Mouse (Mus musculus) heart, adult 2 months (tissue): ENCODE measurements around the gene Ocrl. TPM values are rescaled to one million over a fixed set of nuclear protein-coding genes. Genes with fewer than 3 reads are reported as not detected.

ENCODE experiments used
- DNase-seq, 2 experiments: peaks; one replicate each; pipeline ENCODE4 v3.0.0; 2021
- H3K27ac ChIP-seq: fragments of 200-600 bp; 2 replicates; pipeline ENCODE4 v1.8.1; 2022
- H3K27me3 ChIP-seq: fragments of 200-500 bp; 2 replicates; pipeline ENCODE4 v1.6.1; 2012; ENCODE audit warnings: mild to moderate bottlenecking, low read length, inconsistent platforms, mixed read lengths; ENCODE audit not compliant: control insufficient read depth, insufficient read depth
- H3K36me3 ChIP-seq: fragments of 200-500 bp; 2 replicates; pipeline ENCODE4 v1.6.1; 2012; ENCODE audit warnings: low read length, inconsistent platforms; ENCODE audit not compliant: control insufficient read depth, insufficient read depth
- H3K4me1 ChIP-seq: fragments of 200-500 bp; 2 replicates; pipeline ENCODE4 v1.6.1; 2011; ENCODE audit warnings: low read length; ENCODE audit not compliant: control insufficient read depth, insufficient read depth
- H3K4me3 ChIP-seq: fragments of 200-600 bp; 2 replicates; pipeline ENCODE4 v1.8.1; 2022
- H3K79me2 ChIP-seq: fragments of 200-500 bp; replicated peaks from 2 replicates; pipeline ENCODE4 v1.6.1; 2012; ENCODE audit warnings: mild to moderate bottlenecking, inconsistent platforms, low read length, moderate library complexity, mixed read lengths; ENCODE audit not compliant: control insufficient read depth, insufficient read depth
- H3K9ac ChIP-seq: fragments of 200-500 bp; 2 replicates; pipeline ENCODE4 v1.6.1; 2012; ENCODE audit warnings: low read depth, mild to moderate bottlenecking, control low read depth, inconsistent platforms, low read length, mixed read lengths
- CTCF ChIP-seq: fragments of 200-600 bp; IDR thresholded peaks from 2 replicates; pipeline ENCODE4 v1.8.1; 2022; ENCODE audit warnings: antibody characterized with exemption, mild to moderate bottlenecking, moderate library complexity
- EP300 ChIP-seq: fragments of 200-500 bp; IDR thresholded peaks from 2 replicates; pipeline ENCODE4 v1.6.1; 2011; ENCODE audit warnings: low read depth, low read length, control low read depth; ENCODE audit not compliant: insufficient read depth
- POLR2A ChIP-seq: fragments of 200-500 bp; IDR thresholded peaks from 2 replicates; pipeline ENCODE4 v1.6.1; 2011; ENCODE audit warnings: mild to moderate bottlenecking, low read depth, low read length, control low read depth; ENCODE audit not compliant: insufficient read depth
- WGBS: fragments of 180-500 bp; shearing (Covaris S2); methylation state at CpG from one replicate; pipeline ENCODE4 v1.1.7; 2018; 5-methylcytosine and 5-hydroxymethylcytosine counted together
- intact Hi-C: fragments of 180-260 bp; cut with DNase I; formaldehyde crosslinking; loops from one replicate; pipeline ENCODE4 v1.15.1; 2025
- polyA plus RNA-seq: library from polyadenylated mRNA; depleted of rRNA; stranded (reverse); fragments of >200 nt; gene quantifications from 2 replicates; pipeline ENCODE4 v1.2.3, GENCODE M21; 2012; rRNA removed
- total RNA-seq, 2 experiments: library from RNA; stranded (reverse); gene quantifications; 2 replicates each; pipeline ENCODE4 v1.2.3; 2021

Ocrl gene
- total and polyA plus RNA-seq, 3 experiments = 8.4 to 11.7 (median 9.8) TPM

- WGBS = 77% methylated on average over 3 of the region's 3 CpGs
- Histone ChIP-seq H3K4me1 (no peaks in the 10 kb centered on the region), H3K27ac (no peak overlapping the region), H3K36me3 (no peaks in the 10 kb centered on the region), H3K27me3 (no peaks in the 10 kb centered on the region), H3K79me2 (no peaks in the 10 kb centered on the region), H3K9ac (no peak overlapping the region), H3K4me3 (no peak overlapping the region)
- intact Hi-C loops = no loop called here
- no peak for TF ChIP-seq POLR2A
- TF ChIP-seq EP300 = no peak
- TF ChIP-seq CTCF = no peak
- no peak for DNase-seq
Observed at GRCm38 (mm10) chrX:48011656-48012055, 99.5 kb downstream of the Ocrl start.

Other genes with a start within 250 kb of the Ocrl start
- gene Smarca1, start 19.4 kb upstream of the Ocrl start, total RNA-seq = 1 to 10 TPM; 1.5 TPM
- 0.12 and 0.38 TPM in 2 replicates for gene Smarca1, start 19.4 kb upstream of the Ocrl start, polyA plus RNA-seq
- gene Apln, start 122.5 kb downstream of the Ocrl start, total RNA-seq = 1 to 10 TPM; 6.6 to 8.2 TPM
- gene Apln, start 122.5 kb downstream of the Ocrl start, polyA plus RNA-seq = 7.8 and 7.9 TPM in 2 replicates
- gene Xpnpep2, start 196.3 kb downstream of the Ocrl start, total RNA-seq = 1 to 10 TPM; 1.5 to 1.9 TPM
- 2.1 and 4.1 TPM in 2 replicates for gene Xpnpep2, start 196.3 kb downstream of the Ocrl start, polyA plus RNA-seq
- gene Sash3, start 234.0 kb downstream of the Ocrl start, total RNA-seq = 1 to 10 TPM; 1.2 to 1.3 TPM
- gene Sash3, start 234.0 kb downstream of the Ocrl start, polyA plus RNA-seq = 1.4 and 2.9 TPM in 2 replicates